Mouse (Mus musculus): ENCODE results near the gene Borcs7.
"Not testable (repeated sequence)": the region's sequence is repeated elsewhere in the genome, so short reads cannot be mapped to it uniquely, and the experiment has no call there.

Borcs7 gene

DNA sequence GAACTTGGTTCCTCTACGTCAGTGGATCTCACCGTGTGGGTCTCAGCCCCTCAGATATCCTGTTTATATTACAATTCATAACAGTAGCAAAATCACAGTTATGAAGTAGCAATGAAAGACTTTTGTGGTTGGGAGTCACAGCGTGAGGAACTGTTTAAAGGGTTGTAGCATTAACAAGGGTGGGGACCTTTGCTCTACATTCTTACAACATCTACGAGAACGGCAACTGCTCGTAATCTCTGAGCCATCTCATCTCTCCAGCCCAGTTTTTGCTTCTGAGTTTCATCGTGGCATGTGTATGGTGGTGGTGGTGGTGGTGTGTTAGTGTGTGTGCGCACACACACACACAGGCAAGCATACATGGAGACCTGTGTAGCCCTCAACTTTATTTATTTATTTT is 24.5 kb downstream of the Borcs7 start:
- DNase-seq (ENCODE audit: low read depth): no peak

DNA sequence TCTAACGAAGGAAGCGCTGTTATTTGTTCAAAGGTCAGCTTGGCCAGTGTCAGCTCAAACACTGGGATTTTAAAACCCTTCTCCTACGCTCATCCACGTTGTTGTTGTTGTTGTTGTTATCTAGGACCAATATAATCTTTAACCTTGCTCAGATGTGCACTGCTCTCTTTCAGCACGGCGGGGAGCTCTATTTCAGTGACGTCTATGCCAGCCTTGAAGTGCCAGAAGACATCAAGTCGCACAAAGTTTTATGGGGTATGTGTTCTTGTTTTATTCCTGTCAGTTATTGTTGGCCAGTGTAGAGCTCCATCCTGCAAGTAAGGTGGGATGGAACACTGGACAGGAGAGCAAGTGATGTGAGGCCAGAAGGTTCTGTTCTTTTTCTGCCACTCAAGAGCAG is 25.3 kb downstream of the Borcs7 start:
- DNase-seq (ENCODE audit: low read depth): no peak

DNA sequence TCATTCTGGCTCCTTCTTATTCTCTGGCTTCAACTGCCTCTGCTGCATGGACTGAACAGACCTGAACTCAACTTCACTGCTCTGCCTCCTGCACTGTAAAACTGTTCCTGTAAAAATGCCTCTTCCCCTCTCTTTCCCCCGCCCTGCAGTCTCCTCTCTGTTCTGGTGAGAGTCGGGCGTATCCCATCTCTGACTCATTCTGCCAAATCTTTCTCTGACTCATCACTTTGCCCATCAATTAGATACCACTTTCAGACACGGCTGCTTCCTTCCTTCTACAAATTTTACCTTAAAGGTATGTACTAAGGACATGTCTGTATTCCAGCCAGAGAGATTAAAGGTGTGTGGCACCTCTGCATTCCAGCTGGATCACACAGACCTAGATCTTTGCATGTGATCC is 28.4 kb downstream of the Borcs7 start:
- DNase-seq (ENCODE audit: low read depth): no peak

DNA sequence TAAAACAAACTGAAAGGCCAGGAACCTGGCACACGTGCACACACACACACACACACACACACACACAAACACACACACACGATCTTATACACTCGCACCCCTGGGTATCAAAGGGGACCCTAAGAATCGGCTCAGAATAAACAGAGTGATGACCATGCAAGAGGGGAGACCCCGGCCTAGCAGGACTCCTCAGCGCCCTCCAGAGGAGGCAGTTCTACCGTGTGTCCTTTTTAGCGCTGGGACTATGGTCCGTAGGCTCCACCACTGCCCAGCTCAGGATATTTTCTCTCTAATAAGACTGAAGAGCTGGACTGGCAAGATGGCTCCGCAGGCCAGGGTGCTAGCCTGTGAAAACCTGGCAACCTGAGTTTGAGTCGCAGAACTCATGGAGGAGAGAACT is 34.7 kb downstream of the Borcs7 start:
- no peak for DNase-seq (ENCODE audit: low read depth)

DNA sequence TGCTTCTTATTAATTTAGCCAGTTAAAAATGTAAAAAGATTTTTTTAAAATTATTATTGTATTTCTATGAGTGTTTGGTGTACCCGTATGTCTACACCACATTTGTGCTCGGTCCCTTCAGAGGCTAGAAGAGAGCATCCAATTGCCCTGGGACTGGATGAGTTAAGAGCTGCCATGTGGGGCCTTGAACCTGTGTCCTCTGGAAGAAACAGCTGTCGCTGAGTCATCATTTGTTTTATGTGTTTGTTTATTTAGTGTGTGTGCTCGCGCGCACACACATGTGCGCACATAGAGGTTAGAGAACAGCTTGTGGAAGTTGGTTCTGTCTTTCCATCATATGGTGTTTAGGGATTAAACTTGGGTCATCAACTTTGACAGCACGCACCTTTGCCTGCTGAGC is 36.4 kb downstream of the Borcs7 start:
- DNase-seq (ENCODE audit: low read depth): no peak

DNA sequence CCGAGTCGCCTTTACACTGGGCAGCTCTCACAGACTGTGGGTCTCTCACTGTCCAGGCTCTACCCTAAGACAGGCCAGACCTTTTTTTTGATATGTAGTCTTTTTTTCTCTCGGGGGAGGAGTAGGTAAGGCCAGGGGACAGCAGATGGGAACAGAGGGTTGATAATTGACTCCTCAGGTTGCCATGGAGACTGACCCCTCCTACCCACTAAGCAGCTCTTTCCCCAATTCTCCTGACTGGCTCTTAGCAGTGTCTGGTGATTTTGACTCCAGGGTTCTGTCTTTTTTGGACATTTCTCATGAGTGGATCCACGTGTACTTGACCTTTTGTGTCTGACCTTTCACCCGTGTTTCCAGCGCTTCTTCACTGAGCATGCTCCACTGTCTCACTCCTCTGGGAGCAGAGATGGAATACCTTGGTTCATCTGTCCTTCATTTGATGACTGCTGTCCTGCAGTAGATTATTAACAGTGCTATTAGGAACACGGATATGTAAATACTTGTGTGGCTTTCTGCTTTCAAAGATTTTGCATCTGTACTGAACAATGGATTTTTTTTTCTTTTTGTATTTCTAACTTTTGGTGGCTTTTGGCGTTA is 37.5 kb downstream of the Borcs7 start:
- DNase-seq (ENCODE audit: low read depth): no peak

DNA sequence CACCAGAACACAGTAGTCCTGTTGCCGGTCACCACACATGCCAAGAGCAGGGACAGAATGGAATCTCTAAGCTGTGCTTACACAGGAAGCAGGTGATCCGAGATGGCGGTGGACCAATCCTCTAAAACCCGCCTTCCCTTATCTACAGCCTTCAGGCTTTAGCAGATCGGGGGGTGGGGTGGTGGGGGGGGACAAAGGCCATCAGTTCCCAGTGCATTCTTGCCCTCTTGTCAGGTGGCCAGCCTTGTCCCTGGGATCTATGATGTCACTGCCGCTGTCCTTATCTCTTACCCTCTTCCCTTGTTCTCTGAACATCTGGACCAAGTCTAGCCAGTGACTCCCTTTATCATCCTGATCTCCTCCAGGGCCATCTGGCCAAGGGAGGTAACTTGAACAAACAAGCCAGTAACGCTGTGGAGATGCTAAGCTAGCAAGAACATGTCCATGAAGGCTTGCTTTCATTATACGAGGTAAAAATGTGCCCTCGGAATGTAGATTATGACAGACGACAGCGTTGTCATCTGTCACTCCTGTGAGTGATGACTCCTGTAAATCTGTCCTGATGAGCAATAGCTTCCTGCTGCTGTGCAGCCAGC is 38.3 kb downstream of the Borcs7 start:
- DNase-seq (ENCODE audit: low read depth): no peak

DNA sequence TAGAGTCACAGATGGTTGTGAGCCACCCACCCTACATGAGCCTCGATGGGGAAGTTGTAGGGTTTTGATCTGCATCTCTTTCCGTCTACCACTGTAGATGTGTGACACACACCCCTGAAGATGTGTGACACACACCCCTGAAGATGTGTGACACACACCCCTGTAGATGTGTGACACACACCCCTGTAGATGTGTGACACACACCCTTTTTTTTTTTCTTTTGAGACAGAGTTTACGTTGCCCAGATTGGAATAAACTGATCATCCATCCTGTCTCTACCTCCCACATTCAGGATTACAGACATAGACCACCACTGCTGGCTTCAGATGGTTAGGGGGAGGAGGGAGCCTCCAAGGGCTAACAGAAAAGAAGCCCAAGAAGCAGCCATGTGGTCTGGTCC is 39.2 kb downstream of the Borcs7 start:
- no peak for DNase-seq (ENCODE audit: low read depth)

DNA sequence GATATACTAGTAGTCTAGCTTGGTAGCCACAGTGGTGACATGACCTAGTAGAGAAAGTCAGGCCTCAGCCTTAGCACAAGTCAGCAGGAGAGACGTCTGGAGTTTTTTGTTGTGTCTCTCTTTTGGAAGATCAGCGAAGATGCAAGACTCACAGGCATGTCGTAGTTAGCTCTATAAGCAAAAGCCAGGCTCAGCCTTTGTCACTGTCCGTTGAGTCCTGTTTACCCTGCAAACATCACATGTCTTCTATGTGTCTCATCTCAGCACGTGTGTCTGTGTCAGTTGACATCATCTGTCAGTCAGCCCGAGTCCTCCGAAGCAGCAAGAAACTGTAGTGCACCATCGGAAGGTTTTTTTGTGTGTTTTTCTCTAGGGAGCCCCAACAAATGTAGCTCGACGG is 41.6 kb downstream of the Borcs7 start:
- no peak for DNase-seq (ENCODE audit: low read depth)

DNA sequence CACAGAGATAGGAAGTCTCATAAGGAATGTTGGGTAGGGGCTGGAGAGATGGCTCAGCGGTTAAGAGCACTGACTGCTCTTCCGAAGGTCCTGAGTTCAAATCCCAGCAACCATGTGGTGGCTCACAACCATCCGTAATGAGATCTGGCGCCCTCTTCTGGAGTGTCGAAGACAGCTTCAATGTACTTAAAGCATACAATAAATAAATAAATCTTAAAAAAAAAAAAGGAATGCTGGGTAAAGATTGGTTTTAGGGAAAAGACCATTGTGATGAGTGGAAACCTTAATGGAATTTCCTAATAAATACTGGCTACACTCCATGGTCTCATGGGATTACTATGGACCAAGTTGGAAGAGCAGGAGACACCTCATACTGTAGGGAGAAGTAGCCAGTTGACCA is 43.0 kb downstream of the Borcs7 start:
- DNase-seq (ENCODE audit: low read depth): not testable (repeated sequence)

DNA sequence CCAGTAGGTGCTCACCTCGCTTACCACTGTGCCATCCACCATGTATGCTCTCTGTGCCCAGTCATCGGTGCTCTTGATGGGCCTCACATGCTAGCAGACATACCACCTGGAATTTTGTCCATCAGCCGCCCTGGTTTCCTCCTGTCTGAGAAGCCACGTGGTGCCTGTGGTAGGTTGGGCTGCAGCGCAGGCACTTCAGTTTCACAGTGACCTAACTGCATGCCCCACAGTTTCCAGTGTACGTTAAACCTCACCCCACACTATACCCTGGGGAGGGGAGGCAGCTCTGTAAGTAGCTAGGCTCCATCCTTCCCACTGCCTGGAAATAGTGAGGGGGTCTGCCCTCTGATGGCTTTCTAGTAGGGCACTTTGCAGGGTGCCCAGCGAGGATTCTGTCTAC is 43.9 kb downstream of the Borcs7 start:
- no peak for DNase-seq (ENCODE audit: low read depth)

DNA sequence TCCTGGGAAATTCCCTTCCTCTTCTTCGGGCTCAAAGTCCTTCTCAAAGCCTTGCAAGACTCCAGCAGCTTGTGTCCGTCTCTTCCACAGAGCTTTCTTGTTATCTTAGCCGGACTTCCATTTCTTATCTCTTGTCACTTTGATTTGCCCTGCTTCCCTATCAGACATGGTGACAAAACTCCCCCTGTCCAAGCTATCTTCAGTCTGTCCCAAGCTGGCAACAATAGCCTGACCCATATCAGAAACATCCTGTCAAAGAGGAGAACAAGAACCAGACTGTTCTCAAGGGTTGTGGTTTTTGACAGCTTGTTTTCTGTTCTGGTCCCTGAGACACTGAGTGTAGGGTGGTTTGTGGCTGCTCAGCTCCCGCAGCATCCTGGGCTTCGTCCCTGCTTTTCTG is 45.5 kb downstream of the Borcs7 start:
- DNase-seq (ENCODE audit: low read depth): no peak

DNA sequence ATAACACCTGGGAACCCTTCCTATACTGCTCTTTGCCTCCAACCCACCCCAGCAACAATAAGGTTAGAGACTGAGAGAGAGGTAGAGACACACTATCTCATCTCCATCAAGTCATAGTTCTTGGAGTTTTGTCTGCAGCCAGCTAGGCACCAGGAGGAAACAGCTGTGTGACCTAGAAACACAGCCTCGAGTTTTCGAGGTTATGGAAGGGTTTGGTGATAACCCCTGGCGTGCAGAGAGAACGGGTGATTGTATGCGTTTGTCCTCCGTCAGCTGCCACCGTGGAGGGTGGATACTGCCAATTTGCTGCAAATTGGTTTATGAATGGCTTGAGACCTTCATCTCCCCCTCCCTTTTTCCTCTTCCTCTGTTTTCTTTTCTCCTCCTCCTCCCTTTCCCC is 47.4 kb downstream of the Borcs7 start:
- DNase-seq (ENCODE audit: low read depth): no peak

DNA sequence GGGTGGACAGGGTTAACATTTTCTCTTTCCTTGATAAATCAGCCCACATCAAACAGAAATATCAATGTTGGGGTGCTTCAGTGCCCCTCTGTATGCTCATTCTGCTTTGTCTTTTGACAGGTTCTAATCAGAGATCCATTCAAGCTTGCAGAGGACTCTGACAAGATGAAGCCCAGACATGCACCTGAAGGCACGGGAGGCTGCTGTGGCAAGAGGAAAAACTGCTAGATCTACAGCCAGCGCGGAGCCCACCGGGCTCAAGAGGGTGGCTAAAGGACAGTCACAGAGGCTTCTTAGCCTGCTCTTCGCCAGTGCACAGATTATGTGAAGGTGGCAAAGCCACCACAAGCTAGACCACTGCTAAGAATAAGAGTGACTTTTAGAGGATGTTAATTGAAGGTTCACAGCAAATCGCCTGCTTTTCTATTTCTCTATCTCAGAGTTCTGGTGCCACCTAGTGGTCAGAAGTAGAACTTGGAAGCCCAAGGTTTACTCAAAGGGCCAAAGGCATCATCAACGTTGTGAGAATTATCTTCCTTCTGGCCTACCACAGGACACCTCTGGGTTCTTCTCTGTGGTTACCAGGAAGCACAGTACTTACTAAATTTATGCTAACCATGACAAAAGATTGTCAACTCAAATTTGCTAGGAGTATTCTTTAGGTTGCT is 50.8 kb downstream of the Borcs7 start:
- peak; percentile 70 for DNase-seq (ENCODE audit: low read depth)

DNA sequence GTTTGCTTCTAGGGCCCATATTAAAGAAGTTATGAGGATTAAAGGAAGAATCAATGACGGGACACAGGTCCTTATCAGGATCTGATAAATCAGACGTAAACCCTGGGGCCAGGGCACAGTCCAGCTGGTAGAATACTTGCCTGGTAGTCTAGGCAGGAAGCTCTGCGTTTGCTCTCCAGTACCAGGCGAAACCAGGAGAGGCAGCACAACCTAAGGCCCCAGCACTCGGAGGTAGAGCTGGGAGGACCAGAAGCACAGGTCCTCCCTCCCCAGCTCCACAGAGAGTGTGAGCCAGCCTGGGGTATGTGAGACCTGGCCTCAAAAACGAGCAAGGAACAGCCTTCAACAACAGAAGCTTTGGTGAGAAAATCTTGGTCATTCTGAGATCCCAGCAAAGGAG is 51.9 kb downstream of the Borcs7 start:
- DNase-seq (ENCODE audit: low read depth): no peak

DNA sequence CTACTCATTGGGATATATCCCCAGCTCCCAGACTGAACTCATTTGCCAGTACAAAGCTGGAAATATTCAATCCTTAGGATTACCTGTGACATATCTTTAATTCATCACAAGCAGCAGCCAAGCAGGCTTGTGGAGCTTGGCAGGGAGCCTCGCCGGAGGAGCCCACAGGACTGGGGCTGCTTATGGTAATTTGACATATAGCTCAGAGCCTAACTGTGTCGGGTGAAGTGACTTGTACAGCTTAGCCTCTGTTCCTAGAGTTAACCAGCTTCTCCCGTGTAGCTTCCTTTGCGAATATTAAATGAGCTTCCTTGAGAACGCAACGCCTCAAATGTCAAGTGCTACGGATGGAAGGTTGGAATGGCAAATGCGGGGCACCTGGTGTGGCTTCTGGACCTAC is 55.0 kb downstream of the Borcs7 start:
- no peak for DNase-seq (ENCODE audit: low read depth)

DNA sequence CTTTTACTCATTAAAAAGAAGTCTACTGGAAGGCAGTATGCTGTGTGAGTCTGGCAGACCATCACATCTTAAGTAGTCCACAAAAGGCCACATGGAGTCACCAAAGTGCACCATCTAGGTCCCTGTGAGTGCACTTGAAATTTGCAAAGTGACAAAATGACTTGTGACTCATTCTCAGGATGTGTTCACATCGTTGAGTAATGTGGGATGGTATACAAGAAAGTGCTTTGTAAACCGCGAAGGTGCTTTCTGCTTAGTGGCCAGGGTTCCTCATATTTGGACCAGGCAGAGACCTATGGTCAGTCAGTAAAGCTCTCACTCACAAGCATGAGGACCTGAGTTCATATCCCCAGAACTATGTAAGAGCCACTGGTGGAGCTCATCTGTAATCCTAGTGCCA is 58.1 kb downstream of the Borcs7 start:
- DNase-seq (ENCODE audit: low read depth): no peak

DNA sequence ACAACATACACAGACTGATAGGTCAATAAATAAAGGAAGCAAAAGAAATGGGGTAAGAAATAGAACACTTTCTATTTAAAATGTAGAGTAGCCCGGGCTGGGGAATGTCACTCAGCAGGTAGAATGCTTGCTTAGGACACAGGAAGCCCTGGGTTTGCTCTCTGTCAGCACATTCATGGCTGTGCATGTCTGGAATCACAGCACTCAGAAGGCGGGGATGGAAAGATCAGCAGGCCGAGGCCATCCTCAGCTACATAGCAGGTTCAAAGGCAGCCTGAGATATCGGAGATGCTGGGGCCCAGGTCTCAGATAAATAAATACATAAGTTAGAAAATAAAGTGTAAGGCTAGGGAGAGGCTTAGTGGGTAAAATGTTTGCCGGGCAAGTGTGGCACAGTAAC is 62.5 kb downstream of the Borcs7 start:
- no peak for DNase-seq (ENCODE audit: low read depth)

Data from c-Kit-positive CD71-negative TER-119-negative erythroid progenitor cells, embryonic 14.5 days (primary cell).